Mouse (Mus musculus) ES-Bruce4 (cell line): ENCODE data around the gene Uprt. TPM values are rescaled to one million over a fixed set of nuclear protein-coding genes. Genes with fewer than 3 reads are reported as not detected.
A peak's percentile ranks its signal among the peaks of the same experiment; 100 is the strongest.

Source experiments
- H3K27ac ChIP-seq: 2 replicates; pipeline ENCODE4 v1.5.1; 2012; ENCODE audit warnings: low read length, inconsistent platforms; ENCODE audit not compliant: insufficient read depth
- H3K27me3 ChIP-seq: 2 replicates; pipeline ENCODE4 v1.6.1; 2012; ENCODE audit warnings: mild to moderate bottlenecking, low read length, inconsistent platforms; ENCODE audit not compliant: control insufficient read depth, poor library complexity, insufficient read depth, severe bottlenecking
- H3K36me3 ChIP-seq: 2 replicates; pipeline ENCODE4 v1.6.1; 2012; ENCODE audit warnings: inconsistent platforms, mild to moderate bottlenecking, low read length, moderate library complexity; ENCODE audit not compliant: control insufficient read depth, poor library complexity, insufficient read depth, severe bottlenecking
- H3K4me1 ChIP-seq: one replicate; pipeline ENCODE4 v1.8.1; 2011; ENCODE audit warnings: low read length; ENCODE audit not compliant: control insufficient read depth, insufficient read depth
- H3K4me3 ChIP-seq: 2 replicates; pipeline ENCODE4 v1.5.1; 2011; ENCODE audit warnings: low read depth, mild to moderate bottlenecking, low read length
- H3K9ac ChIP-seq: 2 replicates; pipeline ENCODE4 v1.6.1; 2012; ENCODE audit warnings: low read depth, mild to moderate bottlenecking, inconsistent platforms; ENCODE audit not compliant: poor library complexity, severe bottlenecking
- H3K9me3 ChIP-seq: replicated peaks from 2 replicates; pipeline ENCODE4 v1.6.1; 2012; ENCODE audit warnings: mild to moderate bottlenecking, low read length, inconsistent platforms; ENCODE audit not compliant: control insufficient read depth, poor library complexity, insufficient read depth, severe bottlenecking
- CTCF ChIP-seq: IDR thresholded peaks from one replicate; pipeline ENCODE4 v1.8.1; 2011; ENCODE audit warnings: low read depth, low read length
- EP300 ChIP-seq: IDR thresholded peaks from 2 replicates; pipeline ENCODE4 v1.6.1; 2011; ENCODE audit warnings: low read depth, low read length; ENCODE audit not compliant: insufficient read depth
- POLR2A ChIP-seq: IDR thresholded peaks from one replicate; pipeline ENCODE4 v1.8.1; 2011; ENCODE audit warnings: low read length; ENCODE audit not compliant: insufficient read depth
- polyA plus RNA-seq: library from polyadenylated mRNA; stranded (reverse); fragments of >200 nt; gene quantifications from 2 replicates; pipeline ENCODE4 v1.2.4, GENCODE M21; 2011; ENCODE audit warnings: low read depth; ENCODE audit not compliant: missing spikeins, insufficient read depth, insufficient read length

The Uprt gene
- 4.5 and 5.2 TPM in 2 replicates for polyA plus RNA-seq

DNA sequence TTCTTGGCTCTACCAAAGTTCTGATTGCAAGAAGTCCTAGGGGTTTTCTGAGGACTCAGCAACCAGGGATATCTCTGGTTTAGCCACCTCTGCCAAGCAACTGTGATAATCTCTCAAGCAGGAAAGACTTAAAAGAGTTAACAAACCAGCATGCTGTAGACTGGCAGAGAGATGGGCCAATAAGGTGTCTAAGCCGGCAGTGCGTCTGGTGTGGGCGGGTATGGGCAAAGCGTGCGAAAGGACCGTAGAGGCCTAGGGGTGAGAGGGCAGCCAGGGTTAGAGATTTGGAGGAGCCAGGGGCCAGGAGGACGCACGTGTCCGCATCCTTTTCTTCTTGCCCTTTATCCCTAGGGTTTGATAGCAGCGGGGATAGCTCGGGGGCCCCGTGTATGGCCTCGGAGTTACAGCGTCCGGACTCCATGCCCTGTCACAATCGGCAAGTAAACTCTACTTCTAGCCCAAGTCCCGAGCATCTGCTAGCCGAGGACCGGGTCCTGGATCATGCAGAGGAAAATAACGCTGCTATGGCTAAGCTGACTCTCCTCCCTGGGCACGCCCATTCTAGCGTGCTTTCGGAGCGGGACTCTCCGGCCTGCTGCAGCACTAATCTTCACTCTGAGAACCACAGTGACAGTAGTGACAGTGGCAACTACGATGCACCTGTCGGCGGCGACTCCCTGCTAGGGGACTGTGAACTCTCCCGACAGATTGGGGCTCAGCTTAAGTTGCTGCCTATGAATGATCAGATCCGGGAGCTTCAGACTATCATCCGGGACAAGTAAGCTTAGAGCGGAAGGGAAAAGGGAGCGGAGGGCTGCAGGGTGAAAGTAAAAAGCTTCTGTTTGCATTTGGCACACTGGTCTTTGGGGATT is at the start of gene Uprt:
Uprt (plus strand) TSS at position 247 of the 872 bp plus-strand sequence.
- peak within 1 kb of the TSS; percentile 71 for H3K4me3 ChIP-seq
- no peaks in the 10 kb centered on the region for H3K36me3 ChIP-seq
- H3K9ac ChIP-seq, result peak within 1 kb of the TSS; percentile 28
- no peaks in the 10 kb centered on the region for H3K9me3 ChIP-seq
- H3K4me1 ChIP-seq, result peaks cover 2% of the 10 kb centered on the region
- no peak within 1 kb of the TSS for H3K27ac ChIP-seq
- no peak for TF ChIP-seq EP300
- no peak for TF ChIP-seq CTCF
- no peak for TF ChIP-seq POLR2A
- H3K27me3 ChIP-seq, result no peaks in the 10 kb centered on the region

- Histone ChIP-seq H3K4me1 (no peaks in the 10 kb centered on the region), H3K9ac (no peak overlapping the region), H3K27ac (no peak overlapping the region), H3K9me3 (no peaks in the 10 kb centered on the region), H3K4me3 (no peak overlapping the region), H3K36me3 (no peaks in the 10 kb centered on the region), H3K27me3 (no peaks in the 10 kb centered on the region)
- no peak for TF ChIP-seq EP300
- no peak for TF ChIP-seq POLR2A
- no peak for TF ChIP-seq CTCF
Measured at GRCm38 (mm10) chrX:104433456-104433855, 49.2 kb upstream of the Uprt start.

GRCm38 (mm10) chrX:104452433-104452832 is 30.2 kb upstream of the Uprt start:
- TF ChIP-seq EP300 (no peak), POLR2A (no peak), CTCF (no peak)
- Histone ChIP-seq H3K9ac (no peak overlapping the region), H3K9me3 (no peaks in the 10 kb centered on the region), H3K27ac (no peak overlapping the region), H3K4me1 (no peaks in the 10 kb centered on the region), H3K36me3 (no peaks in the 10 kb centered on the region), H3K4me3 (no peak overlapping the region), H3K27me3 (no peaks in the 10 kb centered on the region)

- Histone ChIP-seq H3K36me3 (no peaks in the 10 kb centered on the region), H3K9ac (no peak overlapping the region), H3K9me3 (no peaks in the 10 kb centered on the region), H3K27ac (no peak overlapping the region), H3K4me1 (no peaks in the 10 kb centered on the region), H3K4me3 (no peak overlapping the region), H3K27me3 (no peaks in the 10 kb centered on the region)
- TF ChIP-seq CTCF (no peak), EP300 (no peak), POLR2A (no peak)
Measured at GRCm38 (mm10) chrX:104461755-104462154, 20.9 kb upstream of the Uprt start.

DNA sequence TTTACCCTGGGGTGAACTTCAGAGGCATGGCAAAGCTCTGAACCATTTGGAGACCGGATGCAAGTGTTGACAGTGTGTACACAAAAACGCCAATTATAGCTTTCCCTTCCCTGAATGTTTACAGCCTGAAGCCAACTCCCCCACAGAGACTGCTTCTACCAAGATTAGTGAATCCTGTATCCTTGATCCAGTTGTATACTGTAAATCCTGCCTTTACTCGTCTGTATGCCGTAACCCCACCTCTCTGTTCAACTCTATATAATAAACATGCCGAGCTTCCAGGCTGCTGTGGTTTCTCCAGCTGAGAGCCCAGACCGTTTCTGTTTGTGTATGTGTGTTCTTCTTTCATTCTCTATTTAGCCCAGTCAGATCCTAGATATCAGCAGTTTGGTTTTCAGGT is 18.2 kb upstream of the Uprt start:
- no peak overlapping the region for H3K27ac ChIP-seq
- TF ChIP-seq CTCF, result no peak
- no peak for TF ChIP-seq POLR2A
- H3K9ac ChIP-seq, result no peak overlapping the region
- no peaks in the 10 kb centered on the region for H3K27me3 ChIP-seq
- no peak overlapping the region for H3K4me3 ChIP-seq
- no peaks in the 10 kb centered on the region for H3K9me3 ChIP-seq
- H3K36me3 ChIP-seq, result no peaks in the 10 kb centered on the region
- H3K4me1 ChIP-seq, result no peaks in the 10 kb centered on the region

DNA sequence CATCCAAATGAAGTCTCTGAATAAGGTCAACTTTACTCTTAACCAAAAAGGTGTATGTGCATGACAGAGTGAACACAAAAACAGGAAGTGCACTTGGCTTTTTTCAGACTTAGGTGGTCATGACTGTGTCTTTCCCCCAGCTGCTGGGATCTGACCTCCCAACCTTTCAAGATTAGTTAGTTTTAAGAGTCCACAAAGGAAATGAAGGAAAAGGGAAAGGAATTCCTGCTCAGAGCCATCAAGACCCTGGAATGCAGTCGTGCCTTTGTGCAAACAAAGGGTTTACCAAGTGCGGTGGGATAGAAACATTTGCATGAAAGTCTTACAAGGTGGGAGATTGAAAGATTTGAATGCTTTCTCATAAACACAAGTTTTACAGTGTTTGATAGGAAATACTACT is 4.6 kb upstream of the Uprt start:
- no peaks in the 10 kb centered on the region for H3K9me3 ChIP-seq
- peaks cover 2% of the 10 kb centered on the region for H3K4me1 ChIP-seq
- no peak overlapping the region for H3K27ac ChIP-seq
- H3K4me3 ChIP-seq, result no peak overlapping the region
- no peaks in the 10 kb centered on the region for H3K27me3 ChIP-seq
- TF ChIP-seq POLR2A, result no peak
- no peak for TF ChIP-seq CTCF
- TF ChIP-seq EP300, result no peak
- no peak overlapping the region for H3K9ac ChIP-seq
- no peaks in the 10 kb centered on the region for H3K36me3 ChIP-seq
